Mouse (Mus musculus) heart, embryonic 10.5 days (tissue): Measurements from ENCODE around the gene Gm44965. TPM values are rescaled to one million over a fixed set of nuclear protein-coding genes. Genes with fewer than 3 reads are reported as not detected.

Source experiments
- DNase-seq: peaks from one replicate; pipeline ENCODE4 v3.0.0-alpha.2; 2017; ENCODE audit warnings: low spot score
- H3K27ac ChIP-seq: fragments of 300-500 bp; sonication (generic); 2 replicates; pipeline ENCODE4 v1.5.1; 2016; ENCODE audit warnings: mild to moderate bottlenecking
- H3K27me3 ChIP-seq: fragments of 300-500 bp; sonication (generic); 2 replicates; pipeline ENCODE4 v1.6.1; 2016; ENCODE audit warnings: mild to moderate bottlenecking; ENCODE audit not compliant: poor library complexity, insufficient read depth, severe bottlenecking
- H3K36me3 ChIP-seq: fragments of 300-500 bp; sonication (generic); 2 replicates; pipeline ENCODE4 v1.6.1; 2016; ENCODE audit warnings: mild to moderate bottlenecking, moderate library complexity
- H3K4me1 ChIP-seq: fragments of 300-500 bp; sonication (generic); 2 replicates; pipeline ENCODE4 v1.6.1; 2016; ENCODE audit warnings: mild to moderate bottlenecking
- H3K4me3 ChIP-seq: fragments of 300-500 bp; sonication (generic); 2 replicates; pipeline ENCODE4 v1.5.1; 2016; ENCODE audit warnings: mild to moderate bottlenecking, moderate library complexity
- H3K9me3 ChIP-seq: fragments of 300-500 bp; sonication (generic); 2 replicates; pipeline ENCODE4 v1.6.1; 2016; ENCODE audit warnings: mild to moderate bottlenecking, moderate library complexity
- WGBS: fragments of 180-500 bp; shearing (Covaris S2); methylation state at CpG from one replicate; pipeline ENCODE4 v1.1.7; 2016; 5-methylcytosine and 5-hydroxymethylcytosine counted together
- polyA plus RNA-seq: library from polyadenylated mRNA; unstranded; fragments of >200 nt; fragmentation: Nextera tagmentation; extraction: Ambion mirVana; gene quantifications from 2 replicates; pipeline ENCODE4 v1.2.1, GENCODE M21; 2016

Gm44965 gene
- polyA plus RNA-seq = 0.49 TPM in 1 of 2 replicates, not detected in the other

GRCm38 (mm10) chr6:48593158-48594042 is at the start of gene Gm44965, which contains the start of gene Repin1:
Gene Gm44965 (plus strand): TSS chr6:48593941.
Gene Repin1 (plus strand): TSS chr6:48593883.
- no peaks in the 10 kb centered on the region for H3K27me3 ChIP-seq
- H3K4me1 ChIP-seq = peaks cover 36% of the 10 kb centered on the region
- DNase-seq = peak; percentile 94
- WGBS = 7% methylated on average over 45 of the region's 45 CpGs
- peaks cover 35% of the 10 kb centered on the region for H3K36me3 ChIP-seq
- peak within 1 kb of the TSS; percentile 82 for H3K4me3 ChIP-seq
- H3K27ac ChIP-seq = peak within 1 kb of the TSS; percentile 97
- H3K9me3 ChIP-seq = peaks cover 22% of the 10 kb centered on the region

GRCm38 (mm10) chr6:48545251-48545650 is 48.5 kb upstream of the Gm44965 start:
- WGBS = 70% methylated on average over 5 of the region's 5 CpGs

GRCm38 (mm10) chr6:48546271-48546670 is 47.5 kb upstream of the Gm44965 start:
- Histone ChIP-seq H3K27me3 (no peaks in the 10 kb centered on the region; the same call in 1 of the 2 replicates), H3K4me1 (peaks cover 13% of the 10 kb centered on the region), H3K27ac (no peak overlapping the region), H3K4me3 (no peak overlapping the region), H3K9me3 (no peaks in the 10 kb centered on the region), H3K36me3 (no peaks in the 10 kb centered on the region)
- no peak for DNase-seq
- 65% methylated on average over 1 of the region's 1 CpGs for WGBS

More at GRCm38 (mm10) chr6:48545251-48545650, 48.5 kb upstream of the Gm44965 start:
- Histone ChIP-seq H3K36me3 (0 out of 2 replicates have a peak, but pooled peaks cover 3% of the 10 kb centered on the region), H3K27ac (no peak overlapping the region), H3K9me3 (no peaks in the 10 kb centered on the region), H3K4me3 (no peak overlapping the region), H3K27me3 (no peaks in the 10 kb centered on the region; the same call in 1 of the 2 replicates), H3K4me1 (peaks cover 19% of the 10 kb centered on the region)
- no peak for DNase-seq

GRCm38 (mm10) chr6:48546858-48547257 is 46.9 kb upstream of the Gm44965 start:
- Histone ChIP-seq H3K27ac (no peak overlapping the region), H3K36me3 (no peaks in the 10 kb centered on the region), H3K9me3 (no peaks in the 10 kb centered on the region), H3K4me3 (no peak overlapping the region), H3K27me3 (no peaks in the 10 kb centered on the region; the same call in 1 of the 2 replicates), H3K4me1 (peaks cover 7% of the 10 kb centered on the region)
- WGBS = 55% methylated on average over 4 of the region's 4 CpGs
- DNase-seq = no peak

GRCm38 (mm10) chr6:48548314-48548713 is 45.4 kb upstream of the Gm44965 start:
- WGBS = 78% methylated on average over 6 of the region's 6 CpGs
- no peak for DNase-seq
- H3K9me3 ChIP-seq = no peaks in the 10 kb centered on the region
- H3K36me3 ChIP-seq = no peaks in the 10 kb centered on the region
- no peak overlapping the region for H3K27ac ChIP-seq
- no peak overlapping the region for H3K4me3 ChIP-seq
- no peaks in the 10 kb centered on the region for H3K4me1 ChIP-seq
- no peaks in the 10 kb centered on the region; the same call in 1 of the 2 replicates for H3K27me3 ChIP-seq

- Histone ChIP-seq H3K9me3 (no peaks in the 10 kb centered on the region), H3K4me1 (peaks cover 18% of the 10 kb centered on the region), H3K27ac (no peak overlapping the region), H3K4me3 (no peak overlapping the region), H3K27me3 (no peaks in the 10 kb centered on the region; the same call in 1 of the 2 replicates), H3K36me3 (peaks cover 14% of the 10 kb centered on the region)
- no peak for DNase-seq
- 43% methylated on average over 4 of the region's 4 CpGs for WGBS
Observed at GRCm38 (mm10) chr6:48552918-48553317, 40.8 kb upstream of the Gm44965 start.

GRCm38 (mm10) chr6:48553819-48554218 is 39.9 kb upstream of the Gm44965 start:
- peaks cover 18% of the 10 kb centered on the region for H3K4me1 ChIP-seq

GRCm38 (mm10) chr6:48554280-48555103 is 39.2 kb upstream of the Gm44965 start, which contains the start of gene Lrrc61:
Gene Lrrc61 (plus strand): TSS chr6:48554796.
- peaks cover 18% of the 10 kb centered on the region for H3K4me1 ChIP-seq
- under 1% methylated on average over 39 of the region's 39 CpGs for WGBS

More at GRCm38 (mm10) chr6:48553819-48554218, 39.9 kb upstream of the Gm44965 start:
- Histone ChIP-seq H3K4me3 (peak overlapping the region; percentile 61), H3K36me3 (peaks cover 16% of the 10 kb centered on the region), H3K9me3 (no peaks in the 10 kb centered on the region), H3K27ac (peak overlapping the region; percentile 93), H3K27me3 (no peaks in the 10 kb centered on the region)
- 79% methylated on average over 4 of the region's 4 CpGs for WGBS
- no peak for DNase-seq

GRCm38 (mm10) chr6:48555104-48555890 is 38.4 kb upstream of the Gm44965 start:
- Histone ChIP-seq H3K27ac (peak overlapping the region; percentile 93), H3K36me3 (peaks cover 17% of the 10 kb centered on the region), H3K9me3 (no peaks in the 10 kb centered on the region), H3K4me1 (peaks cover 18% of the 10 kb centered on the region), H3K27me3 (no peaks in the 10 kb centered on the region), H3K4me3 (peak overlapping the region; percentile 61)
- DNase-seq = peak; percentile 88
- WGBS = 36% methylated on average over 13 of the region's 14 CpGs

More at GRCm38 (mm10) chr6:48554280-48555103, 39.2 kb upstream of the Gm44965 start, which contains the start of gene Lrrc61:
- H3K36me3 ChIP-seq = peaks cover 16% of the 10 kb centered on the region
- peak within 1 kb of the TSS; percentile 61 for H3K4me3 ChIP-seq
- no peaks in the 10 kb centered on the region for H3K9me3 ChIP-seq
- H3K27ac ChIP-seq = peak within 1 kb of the TSS; percentile 93
- peak; percentile 95 for DNase-seq
- no peaks in the 10 kb centered on the region for H3K27me3 ChIP-seq

GRCm38 (mm10) chr6:48555956-48556355 is 37.8 kb upstream of the Gm44965 start:
- Histone ChIP-seq H3K27ac (peak overlapping the region; percentile 93; the same call in 1 of the 2 replicates), H3K36me3 (peaks cover 20% of the 10 kb centered on the region), H3K27me3 (no peaks in the 10 kb centered on the region), H3K9me3 (no peaks in the 10 kb centered on the region), H3K4me3 (no peak overlapping the region), H3K4me1 (peaks cover 18% of the 10 kb centered on the region)
- no peak for DNase-seq
- 82% methylated on average over 3 of the region's 3 CpGs for WGBS

GRCm38 (mm10) chr6:48565693-48566310 is 27.9 kb upstream of the Gm44965 start:
- Histone ChIP-seq H3K4me3 (no peak overlapping the region), H3K27ac (no peak overlapping the region), H3K4me1 (peaks cover 21% of the 10 kb centered on the region), H3K9me3 (no peaks in the 10 kb centered on the region; the same call in 1 of the 2 replicates), H3K27me3 (no peaks in the 10 kb centered on the region), H3K36me3 (peaks cover 28% of the 10 kb centered on the region)
- WGBS = 92% methylated on average over 4 of the region's 4 CpGs
- no peak for DNase-seq
